Mouse (Mus musculus) forebrain, embryonic 10.5 days (tissue): ENCODE data around the gene Rpl26. TPM values are rescaled to one million over a fixed set of nuclear protein-coding genes. Genes with fewer than 3 reads are reported as not detected.
"Not testable (repeated sequence)": the region's sequence is repeated elsewhere in the genome, so short reads cannot be mapped to it uniquely, and the experiment has no call there.

ENCODE experiments used
- DNase-seq: peaks from one replicate; pipeline ENCODE4 v3.0.0-alpha.2; 2017; ENCODE audit warnings: low spot score; ENCODE audit errors: extremely low spot score
- H3K27ac ChIP-seq: fragments of 300-500 bp; sonication (generic); 2 replicates; pipeline ENCODE4 v1.5.1; 2016; ENCODE audit warnings: mild to moderate bottlenecking
- H3K27me3 ChIP-seq: fragments of 300-500 bp; sonication (generic); 2 replicates; pipeline ENCODE4 v1.6.1; 2016; ENCODE audit warnings: mild to moderate bottlenecking; ENCODE audit not compliant: poor library complexity, severe bottlenecking
- H3K36me3 ChIP-seq: fragments of 300-500 bp; sonication (generic); replicated peaks from 2 replicates; pipeline ENCODE4 v1.6.1; 2016; ENCODE audit warnings: mild to moderate bottlenecking, moderate library complexity
- H3K4me1 ChIP-seq: fragments of 300-500 bp; sonication (generic); 2 replicates; pipeline ENCODE4 v1.6.1; 2016
- H3K4me3 ChIP-seq: fragments of 300-500 bp; sonication (generic); 2 replicates; pipeline ENCODE4 v1.5.1; 2016; ENCODE audit warnings: mild to moderate bottlenecking, moderate library complexity
- H3K9me3 ChIP-seq: fragments of 300-500 bp; sonication (generic); 2 replicates; pipeline ENCODE4 v1.6.1; 2016; ENCODE audit warnings: mild to moderate bottlenecking, moderate library complexity
- WGBS: fragments of 180-500 bp; shearing (Covaris S2); methylation state at CpG from one replicate; pipeline ENCODE4 v1.1.7; 2016; 5-methylcytosine and 5-hydroxymethylcytosine counted together
- polyA plus RNA-seq: library from polyadenylated mRNA; unstranded; fragments of >200 nt; fragmentation: Nextera tagmentation; extraction: Ambion mirVana; gene quantifications from 2 replicates; pipeline ENCODE4 v1.2.1, GENCODE M21; 2016

Gene Rpl26
- polyA plus RNA-seq, 1 experiment from 2014 or later = 1,077 TPM

DNA sequence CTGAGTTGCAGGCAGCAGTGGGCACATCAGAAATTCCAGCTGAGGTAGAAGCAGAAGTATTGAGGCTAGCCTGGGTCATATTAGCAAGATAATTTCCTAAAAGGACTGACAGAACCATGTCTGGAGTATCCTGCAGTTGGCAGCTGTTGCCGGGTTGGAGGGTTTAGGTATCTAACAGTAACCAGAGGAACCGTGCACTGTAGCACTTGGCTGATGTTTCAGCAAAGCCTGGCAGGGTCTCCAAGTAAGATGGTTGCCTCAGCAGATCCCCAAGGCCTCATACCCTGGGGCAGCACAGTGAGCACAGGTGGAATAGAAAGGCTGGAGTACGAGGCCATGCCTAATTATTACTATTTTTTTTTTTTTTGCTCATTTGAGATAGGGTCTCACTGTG lies 3.8 kb downstream of the Rpl26 start:
- Histone ChIP-seq H3K4me3 (no peak overlapping the region), H3K4me1 (peaks cover 16% of the 10 kb centered on the region), H3K27ac (no peak overlapping the region), H3K36me3 (peaks cover 57% of the 10 kb centered on the region), H3K27me3 (no peaks in the 10 kb centered on the region), H3K9me3 (no peaks in the 10 kb centered on the region)
- WGBS = 91% methylated on average over 3 of the region's 3 CpGs
- no peak for DNase-seq

DNA sequence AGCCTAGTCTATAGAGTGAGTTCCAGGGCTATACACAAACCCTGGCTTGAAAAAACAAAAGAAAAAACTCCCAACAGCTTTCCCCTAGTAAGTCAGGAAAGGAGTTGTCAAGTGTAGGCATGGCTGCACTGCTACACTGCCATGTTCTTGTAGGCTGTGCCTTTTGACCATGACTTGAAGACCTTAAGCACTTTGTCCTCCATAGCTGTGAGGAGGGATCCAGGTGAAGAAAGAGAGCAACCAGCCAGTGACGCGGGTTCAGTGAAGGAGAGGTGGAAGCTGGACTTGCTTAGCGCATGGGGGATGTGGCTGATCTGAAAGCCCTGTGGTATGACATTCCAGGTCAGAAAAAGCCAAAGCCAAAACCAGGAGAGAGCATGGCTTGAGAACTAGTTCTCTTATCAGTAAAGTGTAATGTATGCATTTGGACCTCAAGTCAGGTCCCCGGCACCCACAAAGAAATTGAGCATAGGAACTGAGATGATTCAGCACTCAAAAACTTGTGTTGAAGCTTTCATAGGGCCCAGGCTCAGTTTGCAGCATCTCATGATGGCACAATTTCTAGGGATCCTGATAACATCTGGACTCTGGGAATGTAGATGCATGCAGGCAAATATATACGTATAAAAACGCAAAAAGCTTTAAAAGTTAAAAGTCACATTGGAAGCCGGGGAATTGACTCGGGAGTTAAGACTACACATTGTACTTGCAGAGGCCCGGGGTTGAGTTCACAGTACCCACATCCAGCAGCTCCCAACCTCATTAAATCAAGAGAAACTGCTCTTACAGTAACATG lies 4.5 kb downstream of the Rpl26 start:
- Histone ChIP-seq H3K4me1 (peaks cover 14% of the 10 kb centered on the region), H3K36me3 (peaks cover 57% of the 10 kb centered on the region), H3K27ac (no peak overlapping the region), H3K27me3 (no peaks in the 10 kb centered on the region), H3K4me3 (no peak overlapping the region), H3K9me3 (no peaks in the 10 kb centered on the region)
- 91% methylated on average over 9 of the region's 9 CpGs for WGBS
- DNase-seq = no peak

DNA sequence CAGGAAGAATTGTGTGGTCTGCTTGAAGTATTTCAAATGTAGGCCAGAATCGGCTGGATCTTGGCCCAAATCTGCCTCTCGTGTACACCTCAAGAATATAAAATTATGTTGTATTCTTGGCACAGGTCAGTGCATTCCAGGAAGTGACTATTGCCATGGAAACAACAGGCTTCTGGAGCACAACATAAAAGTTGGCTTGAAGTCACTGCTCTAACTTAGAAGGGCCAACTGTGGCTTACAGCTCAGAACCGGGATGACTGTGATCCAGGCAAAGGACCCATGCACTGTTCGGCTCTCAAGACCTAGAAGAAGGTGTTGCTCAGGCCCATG lies 5.0 kb downstream of the Rpl26 start:
- no peak for DNase-seq
- peaks cover 57% of the 10 kb centered on the region for H3K36me3 ChIP-seq
- 91% methylated on average over 4 of the region's 4 CpGs for WGBS
- no peaks in the 10 kb centered on the region for H3K9me3 ChIP-seq
- H3K27me3 ChIP-seq = no peaks in the 10 kb centered on the region
- no peak overlapping the region for H3K27ac ChIP-seq
- H3K4me1 ChIP-seq = peaks cover 10% of the 10 kb centered on the region
- no peak overlapping the region for H3K4me3 ChIP-seq

DNA sequence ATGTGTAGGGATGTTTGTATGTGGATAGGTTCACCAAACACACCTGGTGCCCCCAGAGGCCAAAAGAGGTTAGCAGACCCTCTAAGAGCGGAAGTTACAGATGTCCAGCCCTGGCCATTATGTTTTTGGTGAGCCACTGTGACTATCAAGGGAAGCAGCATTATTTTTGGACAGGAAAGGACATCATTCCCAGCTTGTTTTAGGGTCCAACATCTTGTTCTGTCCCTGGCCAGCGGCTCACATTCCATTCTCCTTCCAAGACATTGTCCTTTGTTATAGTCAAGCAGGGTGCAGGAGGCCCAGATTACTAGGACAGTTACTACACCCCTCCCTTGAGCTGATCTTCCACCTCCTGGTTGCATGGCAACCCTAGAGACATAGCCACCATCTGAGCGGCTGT lies 5.9 kb downstream of the Rpl26 start:
- WGBS = 80% methylated on average over 3 of the region's 3 CpGs
- no peak for DNase-seq
- peaks cover 10% of the 10 kb centered on the region for H3K4me1 ChIP-seq
- H3K36me3 ChIP-seq = peaks cover 57% of the 10 kb centered on the region
- no peaks in the 10 kb centered on the region for H3K27me3 ChIP-seq
- H3K27ac ChIP-seq = no peak overlapping the region
- no peaks in the 10 kb centered on the region for H3K9me3 ChIP-seq
- no peak overlapping the region for H3K4me3 ChIP-seq

DNA sequence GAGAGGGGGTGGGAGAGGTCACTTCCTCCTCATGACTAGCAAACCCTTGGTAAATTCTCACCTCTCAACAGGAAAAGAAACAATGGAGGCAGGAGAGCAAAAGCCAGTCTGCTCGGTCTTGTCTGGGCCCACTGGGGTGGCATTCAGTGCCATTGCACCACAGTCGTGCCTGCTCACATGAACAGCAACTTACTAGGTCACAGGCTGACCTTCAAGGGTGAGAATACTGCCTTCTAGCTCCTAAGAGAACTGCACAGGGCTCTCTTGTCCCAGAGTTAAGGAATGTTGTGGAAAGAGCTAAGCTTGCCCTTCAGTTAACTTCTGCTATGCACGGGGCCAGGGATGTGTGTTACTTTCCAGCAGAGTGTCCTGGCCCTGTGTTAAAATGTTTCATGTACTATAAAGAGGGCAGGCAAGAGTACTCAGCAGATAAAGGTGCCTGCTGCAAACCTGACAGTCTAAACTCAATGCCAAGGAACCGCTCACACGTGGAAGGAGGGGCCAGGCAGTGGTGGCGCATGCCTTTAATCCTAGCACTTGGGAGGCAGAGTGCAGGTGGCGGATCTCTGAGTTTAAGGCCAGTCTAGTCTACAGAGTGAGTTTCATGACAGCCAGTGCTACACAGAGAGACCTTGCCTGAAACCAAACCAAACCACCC lies 7.6 kb downstream of the Rpl26 start:
- Histone ChIP-seq H3K36me3 (peaks cover 40% of the 10 kb centered on the region), H3K27ac (no peak overlapping the region), H3K9me3 (peaks cover 4% of the 10 kb centered on the region; the same call in 1 of the 2 replicates), H3K4me3 (no peak overlapping the region), H3K27me3 (no peaks in the 10 kb centered on the region), H3K4me1 (no peaks in the 10 kb centered on the region)
- no peak for DNase-seq
- WGBS = 49% methylated on average over 7 of the region's 7 CpGs

DNA sequence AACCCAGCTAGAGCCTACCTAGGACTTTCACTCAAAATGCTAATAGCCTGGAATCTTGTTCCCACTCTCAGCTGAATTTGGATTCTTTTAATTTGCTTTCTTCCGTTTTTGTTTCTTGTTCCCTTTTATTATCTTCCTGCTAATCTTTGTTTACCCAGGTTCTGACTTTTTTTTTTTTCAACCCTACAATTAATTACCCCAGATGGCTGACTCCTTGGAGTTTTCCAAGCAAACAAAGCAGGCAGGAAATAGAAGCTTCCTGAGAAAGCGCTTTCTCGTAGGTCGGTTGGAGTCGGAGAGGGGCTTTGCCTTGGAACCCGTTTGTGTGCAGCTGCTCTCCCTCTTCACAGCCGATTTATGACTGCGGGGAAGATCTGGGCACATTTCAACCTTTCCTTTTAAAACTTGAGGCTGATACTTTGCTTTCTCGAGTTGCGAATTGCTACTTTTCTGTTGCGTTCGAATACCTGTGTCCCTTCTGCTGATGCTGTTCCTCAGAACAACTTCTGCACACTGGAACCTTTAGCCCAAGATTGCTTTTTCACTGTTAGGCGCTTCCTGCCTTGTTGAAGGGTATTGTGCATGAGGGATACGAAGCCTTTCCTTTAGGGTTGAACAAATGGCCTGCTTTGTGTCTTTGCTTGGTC lies 10.3 kb downstream of the Rpl26 start:
- Histone ChIP-seq H3K27me3 (no peaks in the 10 kb centered on the region), H3K4me1 (no peaks in the 10 kb centered on the region), H3K9me3 (peaks cover 4% of the 10 kb centered on the region; the same call in 1 of the 2 replicates), H3K36me3 (peaks cover 13% of the 10 kb centered on the region), H3K27ac (no peak overlapping the region), H3K4me3 (no peak overlapping the region)
- DNase-seq = no peak
- 68% methylated on average over 14 of the region's 14 CpGs for WGBS

DNA sequence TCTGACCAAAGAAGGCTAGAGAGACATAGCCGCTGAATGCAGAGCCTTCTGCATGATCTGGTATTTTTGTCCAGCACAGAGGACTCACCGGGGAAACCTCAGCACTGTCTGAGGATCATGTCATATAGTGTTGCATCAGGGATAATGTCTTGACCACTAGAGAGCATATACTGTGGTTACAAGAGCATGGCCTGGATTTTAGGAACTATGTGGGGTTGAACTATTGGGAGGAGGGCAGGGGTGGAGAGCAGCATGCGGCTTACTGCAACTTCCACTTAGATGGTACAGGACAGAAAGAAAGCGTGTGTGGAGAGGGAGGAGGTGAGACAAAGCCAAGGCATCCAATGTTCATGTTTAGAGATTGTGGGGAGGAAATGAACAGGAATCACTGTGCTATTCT lies 13.2 kb downstream of the Rpl26 start:
- Histone ChIP-seq H3K36me3 (no peaks in the 10 kb centered on the region), H3K27me3 (no peaks in the 10 kb centered on the region), H3K27ac (no peak overlapping the region), H3K4me1 (no peaks in the 10 kb centered on the region), H3K4me3 (no peak overlapping the region), H3K9me3 (peaks cover 4% of the 10 kb centered on the region; the same call in 1 of the 2 replicates)
- 91% methylated on average over 4 of the region's 4 CpGs for WGBS
- DNase-seq = no peak

DNA sequence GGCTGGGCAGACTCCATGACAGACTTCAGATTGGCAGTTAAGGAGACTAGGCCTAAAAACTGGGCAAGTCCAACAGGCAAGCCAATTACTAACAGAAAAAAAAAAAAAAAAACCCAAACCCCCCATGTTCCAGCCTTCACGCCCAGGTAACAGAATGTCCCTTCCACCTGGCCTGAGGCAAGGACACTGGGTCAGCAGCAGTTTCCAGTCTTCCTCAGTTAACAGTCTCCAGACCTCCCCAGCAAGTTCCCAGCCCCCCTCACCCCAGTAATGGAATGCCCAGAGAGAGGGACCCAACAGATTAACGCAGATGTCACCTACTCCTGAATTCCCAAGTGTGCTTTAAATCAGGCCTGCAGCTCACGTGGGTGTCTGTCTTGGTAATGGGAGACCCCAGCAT lies 21.8 kb downstream of the Rpl26 start:
- Histone ChIP-seq H3K36me3 (no peaks in the 10 kb centered on the region), H3K9me3 (no peaks in the 10 kb centered on the region), H3K27ac (no peak overlapping the region), H3K4me3 (no peak overlapping the region), H3K27me3 (no peaks in the 10 kb centered on the region), H3K4me1 (peaks cover 11% of the 10 kb centered on the region)
- no peak for DNase-seq
- 52% methylated on average over 3 of the region's 3 CpGs for whole genome bisulfite sequencing

DNA sequence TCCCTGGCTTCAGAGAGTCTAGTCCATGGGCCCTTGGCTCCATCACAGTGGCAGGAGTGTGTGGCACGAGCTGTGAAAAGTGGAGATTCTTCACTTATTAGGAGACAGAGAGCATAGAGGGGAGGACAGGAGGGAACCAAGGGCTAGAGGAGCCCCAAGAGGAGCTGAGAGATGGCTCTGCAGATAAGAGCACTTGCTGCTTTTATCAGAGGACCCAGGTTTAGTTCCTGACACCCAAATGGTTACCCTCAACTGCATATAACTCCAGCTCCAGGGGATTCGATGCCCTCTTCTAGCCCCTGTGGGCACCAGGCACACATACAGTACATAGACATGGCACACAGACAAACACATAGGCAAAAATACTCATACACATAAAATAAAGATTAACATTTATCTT lies 23.4 kb downstream of the Rpl26 start:
- H3K36me3 ChIP-seq = no peaks in the 10 kb centered on the region
- no peaks in the 10 kb centered on the region for H3K9me3 ChIP-seq
- H3K4me1 ChIP-seq = peaks cover 11% of the 10 kb centered on the region
- no peak overlapping the region for H3K4me3 ChIP-seq
- no peak overlapping the region for H3K27ac ChIP-seq
- no peaks in the 10 kb centered on the region for H3K27me3 ChIP-seq
- 79% methylated on average over 2 of the region's 2 CpGs for WGBS
- no peak for DNase-seq

DNA sequence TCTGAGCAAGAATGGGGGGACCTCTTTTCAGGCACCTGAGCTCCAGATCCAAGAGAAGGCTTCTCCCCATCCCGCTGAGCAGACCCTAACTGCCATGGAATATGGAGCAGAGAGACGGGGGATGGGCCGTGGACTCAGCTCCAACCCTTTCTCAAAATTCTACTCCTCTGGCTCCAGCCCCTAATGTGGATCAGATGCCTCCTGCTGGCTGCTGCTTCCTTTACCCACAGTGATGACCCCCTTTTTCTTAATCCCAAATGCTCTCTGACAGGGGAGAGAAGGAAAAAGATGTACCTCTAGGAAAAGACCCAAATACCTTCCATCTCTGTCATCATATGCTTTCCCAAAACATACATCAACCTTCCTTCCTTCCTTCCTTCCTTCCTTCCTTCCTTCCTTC lies 25.6 kb downstream of the Rpl26 start, which contains the start of gene Odf4:
Odf4 (minus strand) TSS at position 101 of the 400 bp plus-strand sequence.
- no peak for DNase-seq
- Histone ChIP-seq H3K27me3 (no peaks in the 10 kb centered on the region), H3K36me3 (no peaks in the 10 kb centered on the region), H3K4me1 (peaks cover 8% of the 10 kb centered on the region), H3K27ac (no peak within 1 kb of the TSS), H3K4me3 (no peak within 1 kb of the TSS), H3K9me3 (no peaks in the 10 kb centered on the region)
- WGBS = 77% methylated on average over 3 of the region's 3 CpGs

DNA sequence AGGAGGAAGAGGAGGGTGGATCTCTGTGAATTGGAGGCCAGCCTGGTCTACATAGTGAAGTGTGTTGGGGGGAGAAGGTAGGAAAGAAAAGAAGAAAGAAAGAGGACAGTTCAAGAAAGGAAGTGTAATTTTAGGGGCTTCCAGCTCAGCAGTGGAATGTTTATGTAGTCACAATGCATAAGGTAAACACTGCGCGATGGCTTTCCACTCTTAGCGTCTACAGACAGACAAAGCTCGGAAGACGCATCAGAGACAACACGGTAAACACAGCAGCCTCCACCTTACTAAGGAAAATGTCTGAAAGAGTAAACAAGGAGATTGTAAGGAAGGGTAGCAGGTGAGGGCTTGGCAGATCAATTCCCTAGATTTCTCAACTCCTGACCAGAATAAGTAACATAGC lies 28.6 kb downstream of the Rpl26 start:
- Histone ChIP-seq H3K36me3 (no peaks in the 10 kb centered on the region), H3K4me3 (no peak overlapping the region), H3K27ac (no peak overlapping the region), H3K9me3 (no peaks in the 10 kb centered on the region), H3K4me1 (no peaks in the 10 kb centered on the region), H3K27me3 (no peaks in the 10 kb centered on the region)
- 87% methylated on average over 6 of the region's 6 CpGs for WGBS
- no peak for DNase-seq

DNA sequence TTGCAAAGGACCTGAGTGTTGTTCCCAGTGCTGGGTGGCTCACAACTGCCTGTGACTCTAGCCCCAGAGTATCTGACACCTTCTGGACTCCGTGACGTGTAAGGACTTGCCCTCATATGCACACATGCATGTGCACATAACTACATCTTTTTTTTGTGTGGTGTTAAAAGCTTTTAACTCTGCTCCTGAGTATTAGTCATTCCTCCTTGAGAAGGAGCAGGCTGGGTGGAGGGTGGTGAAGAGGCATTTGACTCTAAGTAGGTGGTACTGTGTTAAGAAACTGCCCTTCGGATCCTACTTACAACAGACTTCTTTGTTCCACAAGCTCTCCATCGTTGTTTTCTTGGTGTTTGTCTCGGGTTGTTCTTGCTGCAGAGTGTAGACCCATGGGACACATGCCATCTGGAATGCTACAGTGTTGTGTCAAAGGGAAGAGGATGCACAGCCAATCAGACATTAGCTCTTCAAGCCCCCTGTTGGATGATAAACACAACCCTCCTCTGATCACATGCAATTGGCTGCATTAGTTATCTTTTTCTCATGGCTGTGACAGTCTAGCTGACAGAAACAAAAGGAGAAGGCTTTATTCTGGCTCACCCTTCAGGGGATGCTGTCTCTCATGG lies 32.6 kb downstream of the Rpl26 start:
- Histone ChIP-seq H3K36me3 (no peaks in the 10 kb centered on the region), H3K27ac (no peak overlapping the region), H3K4me1 (peaks cover under 1% of the 10 kb centered on the region; the same call in 1 of the 2 replicates), H3K4me3 (no peak overlapping the region), H3K9me3 (no peaks in the 10 kb centered on the region), H3K27me3 (no peaks in the 10 kb centered on the region)
- no peak for DNase-seq
- 82% methylated on average over 5 of the region's 5 CpGs for WGBS

DNA sequence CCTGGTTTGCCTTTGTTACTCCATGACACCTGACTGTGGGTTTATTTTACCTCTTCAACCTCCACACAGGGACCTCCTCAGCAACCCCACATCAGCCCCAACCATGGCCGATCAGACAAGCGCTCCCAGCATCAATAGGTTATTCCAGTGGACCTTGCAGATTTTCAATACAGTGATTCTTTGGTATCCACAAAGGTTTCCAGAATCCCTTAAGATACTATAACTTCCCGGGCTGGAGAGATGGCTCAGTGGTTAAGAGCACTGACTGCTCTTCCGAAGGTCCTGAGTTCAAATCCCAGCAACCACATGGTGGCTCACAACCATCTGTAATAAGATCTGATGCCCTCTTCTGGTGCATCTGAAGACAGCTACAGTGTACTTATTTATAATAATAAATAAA lies 35.6 kb downstream of the Rpl26 start:
- H3K9me3 ChIP-seq, H3K4me3 ChIP-seq, H3K36me3 ChIP-seq, H3K27me3 ChIP-seq, DNase-seq, H3K27ac ChIP-seq: not testable (repeated sequence)
- WGBS = 91% methylated on average over 4 of the region's 4 CpGs
- peaks cover 15% of the 10 kb centered on the region for H3K4me1 ChIP-seq
